Mouse (Mus musculus) hindbrain, embryonic 14.5 days (tissue): ENCODE measurements at regions not wholly inside any gene's neighbourhood (a gene's known extent, or its start where the extent isn't known, plus 50 kb on each side); places are given as distances from the start of the nearest gene placed in this dataset.

ENCODE experiments used
- ATAC-seq: fragments of 200-750 bp; cut with Nextera tagmentation; 2 replicates; pipeline ENCODE4 v1.8.0; 2017; ENCODE audit warnings: moderate number of reproducible peaks, mild to moderate bottlenecking, moderate TSS enrichment, moderate library complexity; ENCODE audit not compliant: low FRiP score
- DNase-seq: peaks from one replicate; pipeline ENCODE4 v3.0.0-alpha.2; 2015; ENCODE audit warnings: low spot score
- H3K27ac ChIP-seq: fragments of 300-500 bp; sonication (generic); 2 replicates; pipeline ENCODE4 v1.5.1; 2014; ENCODE audit warnings: mild to moderate bottlenecking, moderate library complexity
- H3K27me3 ChIP-seq: fragments of 300-500 bp; sonication (generic); 2 replicates; pipeline ENCODE4 v1.6.1; 2014; ENCODE audit warnings: mild to moderate bottlenecking, low read length, mixed read lengths; ENCODE audit not compliant: control insufficient read depth, insufficient read depth
- H3K36me3 ChIP-seq: fragments of 300-500 bp; sonication (generic); replicated peaks from 2 replicates; pipeline ENCODE4 v1.6.1; 2014; ENCODE audit not compliant: control insufficient read depth, insufficient read depth
- H3K4me1 ChIP-seq: fragments of 300-500 bp; sonication (generic); replicated peaks from 2 replicates; pipeline ENCODE4 v1.6.1; 2014; ENCODE audit warnings: antibody characterized with exemption, low read length, mixed read lengths; ENCODE audit not compliant: control insufficient read depth, insufficient read depth
- H3K4me2 ChIP-seq: fragments of 300-500 bp; sonication (generic); replicated peaks from 2 replicates; pipeline ENCODE4 v1.6.1; 2014; ENCODE audit warnings: mild to moderate bottlenecking, moderate library complexity
- H3K4me3 ChIP-seq: fragments of 300-500 bp; sonication (generic); replicated peaks from 2 replicates; pipeline ENCODE4 v1.5.1; 2014; ENCODE audit warnings: mild to moderate bottlenecking, low read length
- H3K9ac ChIP-seq: fragments of 300-500 bp; sonication (generic); 2 replicates; pipeline ENCODE4 v1.6.1; 2014
- H3K9me3 ChIP-seq: fragments of 300-500 bp; sonication (generic); 2 replicates; pipeline ENCODE4 v1.6.1; 2016; ENCODE audit warnings: low read length; ENCODE audit not compliant: control insufficient read depth
- WGBS: fragments of 180-500 bp; shearing (Covaris S2); extraction: QIAGEN DNeasy Blood & Tissue Kit; methylation state at CpG from one replicate; pipeline ENCODE4 v1.1.7; 2014; 5-methylcytosine and 5-hydroxymethylcytosine counted together

DNA sequence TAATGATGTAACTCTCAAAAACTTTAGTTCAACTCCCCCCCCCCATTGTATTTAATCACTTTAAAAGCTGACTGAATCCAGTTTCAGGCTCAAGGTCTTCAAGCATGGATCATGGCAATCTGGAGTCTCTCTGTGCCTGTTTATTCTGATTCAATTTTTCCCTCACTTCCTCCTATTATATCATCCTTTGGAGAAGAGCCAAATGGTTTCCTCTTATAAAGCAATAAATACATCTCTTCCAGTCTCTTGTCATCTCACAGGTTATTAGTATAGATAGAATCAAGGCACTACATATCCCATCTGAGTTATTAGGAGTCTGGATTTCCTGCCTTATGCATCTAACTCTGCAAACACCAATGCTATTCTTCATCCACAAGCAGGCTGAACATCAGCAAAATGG lies 530.2 kb upstream of the Pdcd1 start:
- ATAC-seq, result peak; percentile 27; the same call in 1 of the 2 replicates
- no peaks in the 10 kb centered on the region for H3K27me3 ChIP-seq
- no peak overlapping the region for H3K9ac ChIP-seq

DNA sequence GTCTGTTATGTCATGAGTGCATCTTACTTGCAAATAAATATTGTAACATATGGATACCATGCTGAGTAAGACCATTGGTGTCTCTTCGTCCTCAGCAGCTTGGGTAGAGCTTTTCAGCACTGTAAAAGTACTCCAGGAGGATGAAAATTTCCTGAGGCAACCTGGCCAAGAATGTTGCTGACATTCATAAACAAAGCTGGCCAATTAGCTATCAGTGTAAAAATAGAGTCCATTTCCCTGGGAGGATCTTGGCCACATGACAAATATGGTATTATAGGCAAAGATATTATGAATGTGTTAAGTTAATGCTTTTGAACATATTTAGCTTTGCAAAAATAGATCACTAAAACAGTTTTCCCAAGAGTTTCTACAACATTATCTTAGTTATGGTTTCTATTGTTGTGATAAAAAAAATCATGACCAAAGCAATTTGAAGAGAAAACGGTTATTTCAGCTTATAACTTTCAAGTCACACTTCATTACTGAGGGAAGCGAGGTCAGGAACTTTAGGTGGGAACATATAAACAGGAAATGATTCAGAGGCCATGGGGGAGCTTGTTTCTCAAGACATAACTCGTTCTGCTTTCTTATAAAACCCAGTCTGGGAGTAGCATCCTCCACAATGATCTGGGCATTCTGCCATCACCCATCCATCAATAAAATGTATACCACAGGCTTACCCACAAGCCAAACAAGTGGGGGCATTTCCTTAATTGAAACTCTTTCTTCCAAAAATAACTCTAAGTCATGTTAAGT lies 529.5 kb upstream of the Pdcd1 start:
- Histone ChIP-seq H3K36me3 (no peaks in the 10 kb centered on the region), H3K9me3 (no peaks in the 10 kb centered on the region), H3K4me1 (no peaks in the 10 kb centered on the region), H3K4me2 (no peak overlapping the region), H3K4me3 (no peak overlapping the region), H3K9ac (no peak overlapping the region), H3K27me3 (no peaks in the 10 kb centered on the region), H3K27ac (no peak overlapping the region)
- 67% methylated on average over 4 of the region's 4 CpGs for WGBS
- DNase-seq (no peak), ATAC-seq (no peak)

More for the DNA sequence above, 530.2 kb upstream of the Pdcd1 start:
- no peak for DNase-seq
- Histone ChIP-seq H3K27ac (no peak overlapping the region), H3K4me3 (no peak overlapping the region), H3K4me2 (no peak overlapping the region), H3K4me1 (no peaks in the 10 kb centered on the region), H3K36me3 (no peaks in the 10 kb centered on the region), H3K9me3 (no peaks in the 10 kb centered on the region)

DNA sequence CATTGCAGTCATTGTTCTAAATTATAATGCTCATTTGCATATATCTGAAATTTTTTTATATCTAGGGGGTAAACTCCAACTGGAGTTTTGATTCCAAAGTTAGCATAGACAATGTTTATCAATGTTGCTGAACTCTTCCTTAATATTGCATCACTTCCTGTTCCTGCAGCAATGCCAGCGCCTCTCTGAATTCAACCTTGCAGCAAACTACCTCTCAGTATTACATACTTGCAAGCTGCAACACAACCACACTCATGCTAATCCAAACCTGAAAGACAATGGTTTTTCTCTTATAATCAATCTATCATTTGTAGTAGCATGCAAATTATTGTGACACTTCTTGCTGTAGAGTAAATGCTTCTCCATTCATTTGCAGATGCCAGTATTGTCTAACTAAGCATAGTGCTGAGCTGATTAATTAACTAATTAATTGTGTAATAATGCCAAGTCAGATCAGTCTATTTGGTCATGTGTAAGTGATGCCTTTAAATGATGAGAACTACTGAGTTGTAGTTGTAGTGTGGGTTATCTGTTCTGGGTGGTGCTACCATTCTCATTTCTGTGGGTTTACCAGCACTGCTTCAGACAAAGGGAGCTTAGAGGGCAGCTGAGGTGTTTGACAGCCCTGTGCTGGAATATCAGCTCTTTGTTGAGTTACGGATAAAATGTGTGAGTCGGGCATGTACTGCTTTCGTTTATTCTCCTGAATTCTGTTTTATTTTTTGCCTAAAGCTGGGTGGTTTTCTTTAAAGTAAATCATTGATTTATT lies 480.6 kb upstream of the Pdcd1 start:
- no peak overlapping the region for H3K9ac ChIP-seq
- H3K4me1 ChIP-seq, result no peaks in the 10 kb centered on the region
- WGBS, result 80% methylated on average over 4 of the region's 4 CpGs
- H3K36me3 ChIP-seq, result no peaks in the 10 kb centered on the region
- no peak overlapping the region for H3K4me2 ChIP-seq
- DNase-seq (no peak), ATAC-seq (no peak)
- no peak overlapping the region for H3K4me3 ChIP-seq
- H3K27me3 ChIP-seq, result no peaks in the 10 kb centered on the region
- no peaks in the 10 kb centered on the region for H3K9me3 ChIP-seq
- H3K27ac ChIP-seq, result 0 out of 2 replicates have a peak overlapping the region, but pooled peaks have one; percentile 2

DNA sequence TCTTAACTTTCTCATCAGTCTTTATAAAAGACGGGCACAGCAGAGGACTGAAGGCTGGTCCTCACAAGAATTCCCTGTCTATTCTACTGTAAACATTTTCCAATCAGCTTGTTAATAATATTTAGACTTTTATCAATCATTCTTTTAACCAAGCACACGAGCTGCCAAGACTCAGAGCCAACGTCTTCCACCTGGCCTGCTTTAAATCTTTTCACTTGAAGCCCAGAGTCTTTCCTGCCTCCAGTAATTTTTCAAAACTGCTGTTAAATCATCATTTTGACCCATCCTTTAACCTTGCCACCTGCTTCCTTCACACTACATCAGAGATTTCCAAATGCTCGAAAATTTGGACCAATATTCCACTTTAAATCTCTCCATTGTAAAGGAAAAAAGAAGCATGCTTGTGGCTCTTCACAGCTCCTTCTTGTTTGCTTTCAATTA lies 451.7 kb upstream of the Pdcd1 start:
- WGBS, result 35% methylated on average over 4 of the region's 4 CpGs

DNA sequence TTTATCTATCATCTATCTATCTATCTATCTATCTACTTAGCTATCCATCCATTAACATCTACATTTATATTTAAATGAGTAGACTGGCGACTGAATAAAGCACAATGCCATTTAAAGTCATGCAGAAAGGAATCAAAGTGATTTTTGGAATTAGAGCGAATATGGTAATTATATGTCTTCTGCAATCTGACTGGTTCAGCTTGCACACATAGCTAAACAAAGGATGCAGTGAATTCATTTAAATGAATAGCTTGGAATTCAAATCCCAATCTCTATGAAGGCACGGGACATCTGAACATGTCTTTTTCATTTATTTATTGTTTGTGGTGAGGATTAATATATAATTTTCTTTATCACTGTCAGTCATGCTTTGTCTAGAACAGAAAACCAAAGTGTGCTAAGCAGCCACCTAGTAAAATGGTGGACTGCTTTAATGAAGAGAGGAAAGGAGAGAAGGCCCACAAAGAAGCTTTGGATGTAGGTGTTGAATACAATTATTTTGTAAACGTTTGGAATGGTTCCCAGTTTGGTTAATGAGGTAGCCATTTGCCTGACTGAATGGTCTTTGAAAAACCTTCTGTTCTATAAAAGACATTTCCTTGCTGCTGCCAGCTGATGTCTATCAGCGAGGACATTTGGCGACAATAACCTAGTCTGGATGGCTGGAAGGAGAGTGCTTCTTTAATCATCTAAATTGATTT lies 451.2 kb upstream of the Pdcd1 start:
- no peaks in the 10 kb centered on the region for H3K27me3 ChIP-seq
- H3K9ac ChIP-seq, result no peak overlapping the region
- H3K9me3 ChIP-seq, result no peaks in the 10 kb centered on the region
- peaks cover 3% of the 10 kb centered on the region; the same call in 1 of the 2 replicates for H3K4me1 ChIP-seq
- WGBS, result 40% methylated on average over 6 of the region's 6 CpGs
- H3K4me2 ChIP-seq, result no peak overlapping the region
- no peaks in the 10 kb centered on the region for H3K36me3 ChIP-seq
- H3K27ac ChIP-seq, result peak overlapping the region; percentile 51
- no peak overlapping the region for H3K4me3 ChIP-seq
- peak; percentile 84 for ATAC-seq
- peak; percentile 74 for DNase-seq

More for the DNA sequence above, 451.7 kb upstream of the Pdcd1 start:
- peak overlapping the region; percentile 51; the same call in 1 of the 2 replicates for H3K27ac ChIP-seq
- H3K4me3 ChIP-seq, result no peak overlapping the region
- H3K4me2 ChIP-seq, result no peak overlapping the region
- no peaks in the 10 kb centered on the region for H3K36me3 ChIP-seq
- no peaks in the 10 kb centered on the region for H3K27me3 ChIP-seq
- peaks cover 3% of the 10 kb centered on the region; the same call in 1 of the 2 replicates for H3K4me1 ChIP-seq
- ATAC-seq (peak; percentile 47; the same call in 1 of the 2 replicates), DNase-seq (peak; percentile 29)
- H3K9ac ChIP-seq, result no peak overlapping the region
- no peaks in the 10 kb centered on the region for H3K9me3 ChIP-seq

DNA sequence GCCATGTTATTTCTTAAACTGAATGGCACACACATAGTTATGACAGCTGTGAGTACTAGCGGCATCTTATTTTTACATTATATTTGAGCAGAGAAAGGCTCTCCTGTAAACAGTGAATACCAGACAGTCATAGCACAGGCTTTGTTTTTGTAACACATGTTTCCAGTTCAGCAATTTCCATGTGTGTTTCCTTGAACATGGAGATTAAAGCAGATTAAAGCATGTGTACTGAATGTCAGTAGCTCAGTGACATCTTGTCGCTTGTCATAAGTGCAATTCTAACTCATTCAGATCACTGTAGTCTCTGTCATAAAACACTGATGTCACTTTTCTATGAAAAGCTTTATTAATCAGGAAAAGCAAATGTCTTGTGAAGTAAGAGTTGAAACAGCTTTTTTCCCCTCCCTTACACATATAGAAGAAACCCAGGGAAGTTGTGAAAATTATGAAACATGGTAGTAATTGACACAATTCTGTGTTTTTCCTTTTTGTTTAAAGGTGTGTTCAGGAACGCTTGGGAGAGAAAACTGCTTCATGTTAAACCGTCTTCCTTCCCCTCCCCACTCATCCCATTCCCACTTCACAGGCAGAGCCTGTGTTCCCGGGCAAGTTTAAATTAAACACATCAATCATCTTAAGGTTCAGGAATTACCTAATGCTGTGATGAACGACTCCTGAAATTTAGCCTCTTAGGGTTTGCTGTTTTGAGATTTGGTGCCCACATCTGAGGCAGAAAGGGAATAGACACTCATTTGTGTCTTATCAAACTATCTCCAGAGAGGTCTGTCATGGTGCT lies 449.9 kb upstream of the Pdcd1 start:
- Histone ChIP-seq H3K4me1 (peaks cover 3% of the 10 kb centered on the region; the same call in 1 of the 2 replicates), H3K9ac (no peak overlapping the region), H3K27ac (peak overlapping the region; percentile 23; the same call in 1 of the 2 replicates), H3K27me3 (no peaks in the 10 kb centered on the region), H3K9me3 (no peaks in the 10 kb centered on the region), H3K4me3 (no peak overlapping the region), H3K4me2 (no peak overlapping the region), H3K36me3 (no peaks in the 10 kb centered on the region)
- ATAC-seq (no peak; the same call in 1 of the 2 replicates), DNase-seq (peak; percentile 37)
- 48% methylated on average over 6 of the region's 6 CpGs for WGBS

DNA sequence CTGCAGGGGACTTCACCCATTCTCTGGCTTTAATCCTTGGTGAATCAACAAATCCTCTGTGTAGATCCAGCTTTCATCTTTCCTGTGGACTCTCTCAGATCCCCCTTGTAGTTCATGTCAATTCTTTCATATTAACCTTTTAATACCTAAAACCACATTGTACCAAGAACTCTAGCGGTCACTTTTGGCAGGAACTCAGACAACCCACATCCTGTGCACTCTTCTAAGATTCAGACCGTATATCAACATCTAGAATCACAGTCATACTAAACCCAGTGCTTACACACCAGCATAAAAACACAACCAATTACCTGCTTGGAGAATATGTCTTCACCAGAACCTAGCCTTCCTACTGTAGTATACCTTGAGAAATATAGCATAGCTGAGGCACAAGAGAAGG lies 444.6 kb upstream of the Pdcd1 start:
- Histone ChIP-seq H3K4me2 (no peak overlapping the region), H3K36me3 (no peaks in the 10 kb centered on the region), H3K4me1 (no peaks in the 10 kb centered on the region; the same call in 1 of the 2 replicates), H3K27ac (no peak overlapping the region), H3K9ac (no peak overlapping the region), H3K9me3 (0 out of 2 replicates have a peak, but pooled peaks cover under 1% of the 10 kb centered on the region), H3K4me3 (no peak overlapping the region), H3K27me3 (no peaks in the 10 kb centered on the region)
- DNase-seq, result no peak
- no peak for ATAC-seq
- 92% methylated on average over 2 of the region's 2 CpGs for WGBS

DNA sequence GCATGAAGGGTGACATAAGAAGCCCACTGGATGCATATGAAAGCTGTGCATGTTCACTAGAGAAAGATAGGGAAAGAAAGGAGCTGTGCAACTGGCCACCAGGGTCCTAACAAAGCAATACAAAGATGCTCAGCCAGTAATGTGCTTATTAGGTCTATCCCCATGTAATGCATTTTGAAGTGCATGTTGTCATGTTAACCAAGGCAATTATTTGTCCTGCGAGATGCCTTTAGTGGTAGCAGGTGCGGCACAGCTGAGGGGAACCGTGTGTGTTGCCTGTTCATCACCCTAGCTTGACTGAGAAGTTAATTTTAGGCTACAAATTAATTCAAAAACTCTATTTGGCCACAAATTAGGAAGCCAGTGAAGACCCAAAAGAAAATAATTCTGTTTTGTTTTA lies 444.0 kb upstream of the Pdcd1 start:
- Histone ChIP-seq H3K9me3 (0 out of 2 replicates have a peak, but pooled peaks cover 3% of the 10 kb centered on the region), H3K4me2 (no peak overlapping the region), H3K4me3 (no peak overlapping the region), H3K36me3 (no peaks in the 10 kb centered on the region), H3K27me3 (no peaks in the 10 kb centered on the region), H3K27ac (no peak overlapping the region), H3K9ac (no peak overlapping the region), H3K4me1 (no peaks in the 10 kb centered on the region)
- ATAC-seq (no peak), DNase-seq (no peak)
- WGBS, result 65% methylated on average over 3 of the region's 3 CpGs
